Mouse (Mus musculus) lung, postnatal 25 days (tissue): Measurements from ENCODE around the gene Polr1c.

ENCODE experiments used
- DNase-seq: peaks from one replicate; pipeline ENCODE4 v3.0.0; 2022; ENCODE audit warnings: low spot score

Polr1c gene

GRCm38 (mm10) chr17:46265918-46266618 is 18.2 kb upstream of the Polr1c start:
- DNase-seq = peak; percentile 76

- DNase-seq = no peak
Measured at GRCm38 (mm10) chr17:46265502-46265901, 17.6 kb upstream of the Polr1c start.

- no peak for DNase-seq
Measured at GRCm38 (mm10) chr17:46262201-46262694, 14.4 kb upstream of the Polr1c start.

- no peak for DNase-seq
Measured at GRCm38 (mm10) chr17:46259675-46260074, 11.8 kb upstream of the Polr1c start.

- no peak for DNase-seq
Measured at GRCm38 (mm10) chr17:46258279-46259053, 10.6 kb upstream of the Polr1c start.

GRCm38 (mm10) chr17:46255147-46255546 is 7.3 kb upstream of the Polr1c start:
- no peak for DNase-seq

- no peak for DNase-seq
Measured at GRCm38 (mm10) chr17:46254106-46254505, 6.3 kb upstream of the Polr1c start.

- DNase-seq = peak; percentile 88
Measured at GRCm38 (mm10) chr17:46253452-46254084, 5.7 kb upstream of the Polr1c start, which contains the start of gene Lrrc73. Lrrc73 (plus strand) TSS chr17:46253531.

GRCm38 (mm10) chr17:46252571-46253451 is 5.0 kb upstream of the Polr1c start:
- no peak for DNase-seq

GRCm38 (mm10) chr17:46251174-46251573 is 3.3 kb upstream of the Polr1c start:
- no peak for DNase-seq

GRCm38 (mm10) chr17:46248189-46248522 is 302 bp upstream of the Polr1c start:
- DNase-seq = no peak

- DNase-seq = peak; percentile 72
Measured at GRCm38 (mm10) chr17:46244579-46244978, 3.3 kb downstream of the Polr1c start.

- DNase-seq = no peak
Measured at GRCm38 (mm10) chr17:46243624-46244023, 4.2 kb downstream of the Polr1c start.

- peak; percentile 83 for DNase-seq
Measured at GRCm38 (mm10) chr17:46242993-46243392, 4.9 kb downstream of the Polr1c start.

GRCm38 (mm10) chr17:46242274-46242673 is 5.6 kb downstream of the Polr1c start:
- DNase-seq = peak; percentile 43

- DNase-seq = no peak
Measured at GRCm38 (mm10) chr17:46241471-46241870, 6.4 kb downstream of the Polr1c start.

- DNase-seq = no peak
Measured at GRCm38 (mm10) chr17:46239516-46240114, 8.2 kb downstream of the Polr1c start.

- no peak for DNase-seq
Measured at GRCm38 (mm10) chr17:46237480-46237879, 10.4 kb downstream of the Polr1c start.

GRCm38 (mm10) chr17:46237079-46237478 is 10.8 kb downstream of the Polr1c start:
- DNase-seq = no peak

- DNase-seq = no peak
Measured at GRCm38 (mm10) chr17:46236067-46236466, 11.8 kb downstream of the Polr1c start.

GRCm38 (mm10) chr17:46227576-46227975 is 20.3 kb downstream of the Polr1c start:
- no peak for DNase-seq
